Mouse (Mus musculus) layer of hippocampus, adult 9-10 months (tissue): ENCODE measurements around the gene Actn1.
A peak's percentile ranks its signal among the peaks of the same experiment; 100 is the strongest.

ENCODE experiments used
- DNase-seq: peaks from one replicate; pipeline ENCODE4 v3.0.0; 2022; ENCODE audit warnings: low spot score

Gene Actn1

DNA sequence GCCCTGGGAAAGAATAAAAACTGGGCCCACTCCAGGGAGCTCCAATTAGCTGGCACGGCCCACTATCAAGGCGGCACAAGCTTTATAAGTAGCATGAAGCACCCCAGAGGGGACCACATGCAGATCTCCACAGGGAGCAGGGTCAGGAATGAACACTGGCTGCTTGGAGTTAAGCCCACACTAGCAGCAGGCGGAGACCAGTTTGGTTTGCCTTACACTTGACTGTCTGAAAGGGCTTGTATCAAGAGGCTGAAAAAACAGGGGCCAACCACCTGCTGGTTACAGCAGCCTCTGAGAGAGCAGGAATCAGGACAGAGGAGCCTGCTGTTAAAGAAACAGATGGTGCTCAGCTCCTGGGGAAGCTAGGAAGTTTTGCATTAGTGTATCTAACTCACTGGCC lies 32.3 kb downstream of the Actn1 start:
- no peak for DNase-seq

DNA sequence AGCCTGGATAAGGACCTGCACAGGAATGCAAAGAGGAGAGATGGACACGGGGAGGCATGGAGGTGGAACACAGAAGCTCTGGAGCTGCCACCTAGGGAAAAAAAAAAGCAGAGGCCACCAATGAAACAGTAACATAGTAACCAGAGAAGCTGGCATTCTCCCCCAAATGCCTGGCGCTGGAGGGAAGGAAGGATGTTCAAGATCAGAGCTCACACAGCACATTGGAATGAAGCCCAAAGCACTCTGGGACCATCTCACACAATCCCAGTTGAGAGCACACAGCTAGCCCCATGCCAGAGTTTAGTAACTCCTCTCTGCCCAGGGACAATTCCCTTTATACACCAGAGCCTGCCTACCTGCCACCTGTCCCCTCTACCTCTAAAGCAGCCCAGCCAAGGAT lies 34.1 kb downstream of the Actn1 start:
- no peak for DNase-seq

DNA sequence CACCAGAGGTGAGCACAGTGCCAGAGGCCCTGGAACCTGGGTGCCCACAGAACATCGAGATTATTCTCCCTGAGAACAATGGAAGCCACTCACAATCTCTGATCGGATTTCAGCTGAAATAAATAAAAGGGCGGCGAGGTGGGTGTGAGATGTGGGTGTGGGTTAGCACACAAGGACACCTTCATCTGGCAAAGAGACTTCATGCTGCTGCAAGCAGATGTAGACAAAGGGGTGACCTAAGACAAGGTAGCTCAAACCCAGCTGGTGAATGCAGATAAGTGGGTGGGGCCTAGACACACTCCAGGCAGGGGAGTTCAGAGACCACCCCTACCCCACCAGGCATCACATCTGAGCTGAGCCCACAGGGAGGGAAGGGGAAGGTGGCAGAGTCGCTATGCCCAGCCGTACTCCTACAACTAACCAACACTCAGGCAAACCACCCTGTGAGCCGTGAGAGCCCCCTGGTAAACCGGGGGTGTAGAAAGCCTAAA lies 35.9 kb downstream of the Actn1 start:
- DNase-seq, result no peak

GRCm38 (mm10) chr12:80223511-80223910 lies 36.7 kb downstream of the Actn1 start:
- no peak for DNase-seq

DNA sequence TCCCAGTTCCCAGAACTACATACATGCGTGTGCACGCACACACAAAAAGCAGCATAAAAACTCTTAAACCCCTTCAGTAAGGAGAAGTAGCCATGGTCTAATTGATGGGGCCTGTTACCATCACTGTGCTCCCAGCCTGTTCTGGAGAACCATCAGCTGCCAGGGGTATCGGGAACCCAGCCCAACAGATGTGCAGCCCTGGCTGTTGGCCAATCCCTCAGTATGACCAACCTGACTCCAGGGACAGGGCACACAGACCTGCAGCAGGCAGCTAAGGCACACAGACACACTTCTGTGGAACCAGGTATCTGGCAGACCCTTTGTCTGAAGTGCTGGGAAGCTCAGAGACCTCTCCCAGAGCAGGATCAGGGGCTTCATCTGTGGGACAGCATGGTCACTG lies 37.7 kb downstream of the Actn1 start:
- DNase-seq, result no peak

- no peak for DNase-seq
Observed at GRCm38 (mm10) chr12:80220260-80221038, 39.7 kb downstream of the Actn1 start.

DNA sequence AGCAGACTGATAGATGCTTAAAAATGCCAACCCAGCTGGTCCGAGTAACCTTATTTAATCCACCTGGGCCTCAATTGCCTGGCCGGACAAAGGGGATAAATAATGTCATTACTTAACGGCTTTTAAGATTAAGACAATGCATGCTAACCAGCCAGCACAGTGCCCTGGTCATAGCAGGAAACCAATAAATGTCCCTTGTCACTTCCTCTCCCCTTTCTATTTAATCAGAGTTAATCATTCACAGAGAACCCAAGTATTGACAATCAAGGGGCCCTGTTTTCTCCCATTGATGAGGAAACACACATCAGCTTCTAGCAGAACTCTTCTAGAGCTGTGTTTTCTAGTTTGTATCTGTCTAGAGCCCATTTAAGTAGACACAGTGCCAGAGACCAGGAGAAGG lies 41.4 kb downstream of the Actn1 start:
- DNase-seq, result no peak

DNA sequence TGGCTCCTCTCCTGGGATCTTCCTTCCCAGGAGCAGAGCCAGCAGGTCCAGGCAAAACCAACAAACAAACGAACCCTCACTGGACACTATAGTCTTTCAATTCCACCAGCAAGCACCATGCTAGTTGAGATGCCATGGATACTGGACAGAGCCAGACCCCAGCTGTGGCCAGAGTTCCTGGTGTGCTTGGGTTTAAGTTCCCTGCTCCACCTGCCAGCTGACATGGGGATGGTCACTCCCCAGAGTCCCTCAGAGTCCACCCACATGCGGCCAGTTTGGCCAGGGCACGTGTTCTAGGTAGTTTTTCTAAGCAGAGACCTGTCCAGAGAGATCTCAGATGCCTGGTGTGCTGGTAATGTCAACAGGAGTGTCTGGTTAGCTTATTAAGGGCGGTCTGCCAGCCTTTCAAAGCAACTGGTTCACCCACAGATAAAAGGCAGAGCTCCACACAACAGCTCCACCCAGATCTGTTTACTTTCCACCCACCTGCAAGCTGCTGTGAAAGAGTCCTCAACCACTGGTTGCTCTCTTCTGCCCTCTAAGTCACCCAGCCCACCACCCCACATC lies 42.0 kb downstream of the Actn1 start:
- DNase-seq, result no peak

- no peak for DNase-seq
Observed at GRCm38 (mm10) chr12:80217049-80217448, 43.1 kb downstream of the Actn1 start.

DNA sequence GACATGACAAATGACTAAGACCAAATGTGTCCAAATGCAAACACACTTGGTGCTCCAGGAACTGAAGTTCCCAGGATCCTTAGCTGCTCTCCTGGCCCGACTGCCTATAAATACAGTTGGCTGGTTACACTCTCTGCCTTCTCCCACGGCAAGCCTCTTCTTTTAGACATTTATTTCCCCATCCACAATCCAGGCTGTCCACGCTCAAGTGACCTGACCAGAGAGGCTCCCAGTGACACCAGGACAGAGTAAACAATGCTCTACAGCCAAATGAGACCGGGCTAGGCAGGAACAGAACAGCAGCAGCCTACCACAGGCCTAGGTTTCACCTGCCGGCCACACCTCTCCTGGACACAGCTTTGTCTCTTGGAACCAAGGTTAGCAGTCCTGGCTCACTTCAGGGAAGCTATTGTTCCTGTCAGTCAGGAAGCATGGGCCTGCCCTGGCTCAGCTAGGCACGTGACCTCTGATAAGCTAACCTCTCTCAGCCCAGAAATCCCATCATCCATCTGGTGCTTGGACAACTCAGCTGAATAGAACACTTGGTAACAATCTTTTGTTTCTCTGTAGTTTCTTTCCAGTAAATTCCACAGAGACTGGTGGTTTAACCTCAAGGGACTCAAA lies 43.8 kb downstream of the Actn1 start:
- no peak for DNase-seq

DNA sequence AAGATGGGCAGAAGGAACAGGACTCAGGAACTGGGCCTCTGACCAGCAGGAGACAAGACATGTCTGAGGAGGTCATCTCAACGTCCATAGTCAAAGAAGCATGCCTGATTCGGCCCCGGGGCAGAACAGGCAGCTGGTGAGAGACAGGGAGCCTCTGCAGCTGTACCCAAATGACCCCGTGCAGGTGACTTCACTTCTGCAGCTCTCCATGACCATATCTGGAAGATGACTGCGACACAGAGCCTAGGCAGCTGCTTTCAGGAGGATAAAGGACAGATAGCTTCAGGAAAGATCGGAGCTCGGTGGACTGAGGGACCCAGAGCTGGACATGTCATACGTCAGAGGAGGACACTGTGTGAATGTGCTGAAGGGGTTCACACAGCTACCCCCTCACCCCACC lies 46.4 kb downstream of the Actn1 start:
- DNase-seq, result no peak

GRCm38 (mm10) chr12:80213263-80213662 lies 46.9 kb downstream of the Actn1 start:
- DNase-seq, result no peak

DNA sequence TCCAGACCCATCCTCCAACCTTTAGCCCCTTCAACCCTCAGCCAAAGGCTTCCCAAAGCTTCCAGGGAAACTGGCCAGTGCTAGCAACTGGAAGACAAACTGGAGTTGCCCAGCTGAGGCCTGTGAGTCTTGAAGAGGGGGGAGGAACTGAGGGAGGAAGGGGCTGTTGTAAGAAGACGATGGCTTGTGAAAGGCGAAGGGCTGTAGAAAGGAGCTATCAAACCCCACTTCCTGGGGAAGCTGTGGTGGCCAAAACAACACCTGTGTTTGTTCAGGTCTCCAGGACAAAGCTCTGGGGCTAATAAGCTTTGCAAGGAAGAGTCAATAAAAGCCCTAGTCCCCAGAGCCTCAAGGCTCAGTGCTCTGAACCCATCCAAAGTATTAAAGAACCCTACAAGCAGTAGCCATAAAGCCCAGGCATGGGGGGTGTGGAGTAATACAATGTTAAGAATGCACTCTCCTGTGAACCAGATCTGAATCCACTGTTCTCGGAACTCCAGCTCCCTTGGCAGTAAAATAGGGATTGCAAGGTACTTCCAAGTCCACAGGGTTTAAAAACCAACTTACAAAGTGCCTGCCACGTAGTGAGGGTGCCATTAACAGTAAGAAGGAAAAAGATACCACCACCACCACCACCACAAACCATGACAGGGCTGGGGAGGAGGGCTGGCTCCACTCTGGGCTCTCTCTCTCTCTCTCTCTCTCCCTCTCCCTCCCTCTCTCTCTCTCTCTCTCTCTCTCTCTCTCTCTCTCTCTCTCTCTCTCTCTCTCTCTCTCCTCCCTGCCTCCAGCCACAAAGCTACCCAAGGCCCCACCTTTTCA lies 49.2 kb downstream of the Actn1 start:
- DNase-seq, result no peak

- no peak for DNase-seq
Observed at GRCm38 (mm10) chr12:80209914-80210313, 50.3 kb downstream of the Actn1 start.

GRCm38 (mm10) chr12:80208126-80208820 lies 51.9 kb downstream of the Actn1 start:
- no peak for DNase-seq

- no peak for DNase-seq
Observed at GRCm38 (mm10) chr12:80203284-80203683, 56.9 kb downstream of the Actn1 start.

DNA sequence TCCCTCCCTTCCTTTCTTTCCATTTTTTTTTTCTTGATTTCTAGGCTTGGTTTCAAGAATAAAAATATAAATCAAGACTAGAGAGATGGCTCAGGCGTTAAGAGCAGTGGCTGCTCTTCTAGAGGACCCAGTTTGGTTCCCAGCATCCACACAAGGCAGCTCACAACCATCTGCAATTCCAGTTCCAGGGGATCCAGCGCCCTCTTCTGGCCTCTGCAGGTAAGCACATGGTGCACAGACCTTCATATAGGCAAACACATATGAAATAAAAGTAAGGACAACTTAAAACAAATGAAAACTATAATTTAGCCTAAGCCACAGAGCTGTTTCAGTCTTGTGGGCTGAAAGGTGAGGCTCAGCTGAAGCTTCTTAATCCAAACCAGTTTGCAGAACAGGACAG lies 60.4 kb downstream of the Actn1 start:
- DNase-seq, result no peak

- peak; percentile 38 for DNase-seq
Observed at GRCm38 (mm10) chr12:80198487-80198886, 61.7 kb downstream of the Actn1 start.

DNA sequence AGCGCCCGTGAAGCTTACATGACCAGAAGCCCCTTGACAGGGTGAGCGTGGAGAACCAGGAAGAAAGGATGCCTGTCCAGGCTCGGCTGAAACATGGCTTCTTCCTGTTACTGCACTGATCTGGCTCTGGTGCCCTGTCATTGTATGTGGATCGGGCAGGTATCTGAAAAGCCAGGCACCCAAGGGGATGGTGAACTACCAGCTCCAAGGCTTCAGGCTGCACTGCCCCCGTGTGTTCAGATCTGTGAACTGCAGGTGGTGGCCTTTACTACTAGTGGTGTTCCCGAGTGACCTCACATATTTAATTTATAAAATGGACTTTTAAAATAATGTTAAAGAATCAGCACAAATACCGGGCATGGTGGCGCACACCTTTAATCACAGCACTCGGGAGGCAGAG lies 62.8 kb downstream of the Actn1 start:
- peak; percentile 35 for DNase-seq

- no peak for DNase-seq
Observed at GRCm38 (mm10) chr12:80191806-80192205, 68.4 kb downstream of the Actn1 start.

- DNase-seq, result no peak
Observed at GRCm38 (mm10) chr12:80191371-80191770, 68.8 kb downstream of the Actn1 start.

DNA sequence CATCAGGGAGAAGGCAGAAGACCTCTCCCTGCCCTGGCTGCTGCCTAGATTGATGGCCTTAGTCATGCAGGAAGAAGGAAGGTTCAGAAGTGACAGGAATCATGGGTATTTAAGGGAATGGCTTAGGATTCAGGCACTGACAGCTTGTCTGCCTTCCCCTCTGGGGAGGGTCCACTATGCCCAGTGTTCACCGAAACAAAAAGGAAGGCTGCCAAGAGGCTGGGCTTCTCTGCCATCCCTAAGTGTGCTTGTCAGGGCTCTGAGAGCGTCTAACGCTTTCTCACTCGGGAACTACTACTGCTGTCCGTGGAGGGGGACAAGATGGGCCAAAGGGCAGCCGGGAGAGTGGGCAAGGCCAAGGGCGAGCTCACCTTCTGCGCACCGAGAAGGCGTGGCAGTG lies 69.3 kb downstream of the Actn1 start:
- no peak for DNase-seq
